Mouse (Mus musculus) CD4-positive, CD25-positive, alpha-beta regulatory T cell, adult 9 weeks (primary cell): ENCODE measurements around the gene Olfr398. TPM values are rescaled to one million over a fixed set of nuclear protein-coding genes. Genes with fewer than 3 reads are reported as not detected.

Experiments used
- polyA plus RNA-seq: library from polyadenylated mRNA; unstranded; fragments of 100-300 nt; shearing (Covaris generic); gene quantifications from one replicate; pipeline ENCODE4 v1.2.1, GENCODE M21; 2017

Olfr398 gene
- not detected for polyA plus RNA-seq

GRCm38 (mm10) chr11:73990307-73990706 is at the start of gene Olfr398:
TSS of gene Olfr398 (minus strand) at chr11:73990407.

GRCm38 (mm10) chr11:73960517-73960916 is 29.7 kb downstream of the Olfr398 start, which contains the start of gene Olfr397:
TSS of gene Olfr397 (plus strand) at chr11:73960817.

GRCm38 (mm10) chr11:73936377-73936776 is 53.8 kb downstream of the Olfr398 start, which contains the start of gene Olfr23:
TSS of gene Olfr23 (plus strand) at chr11:73936677.

Other genes with a start within 250 kb of the Olfr398 start
- gene Olfr389, start 209.7 kb downstream of the Olfr398 start, polyA plus RNA-seq, result not detected
- gene Olfr390, start 207.4 kb downstream of the Olfr398 start, polyA plus RNA-seq, result not detected
- gene Olfr391-ps, start 187.4 kb downstream of the Olfr398 start, polyA plus RNA-seq, result not detected
- gene Olfr392, start 173.4 kb downstream of the Olfr398 start, polyA plus RNA-seq, result not detected
- not detected for gene Olfr393, start 139.0 kb downstream of the Olfr398 start, polyA plus RNA-seq
- gene Olfr394, start 99.6 kb downstream of the Olfr398 start, polyA plus RNA-seq, result not detected
- gene Olfr395, start 81.1 kb downstream of the Olfr398 start, polyA plus RNA-seq, result not detected
- gene Olfr23, start 53.7 kb downstream of the Olfr398 start, polyA plus RNA-seq, result not detected
- not detected for gene Olfr397, start 29.6 kb downstream of the Olfr398 start, polyA plus RNA-seq
- gene Olfr139, start 66.1 kb upstream of the Olfr398 start, polyA plus RNA-seq, result not detected
- gene Olfr399, start 66.2 kb upstream of the Olfr398 start, polyA plus RNA-seq, result not detected
- not detected for gene Zfp616, start 79.5 kb upstream of the Olfr398 start, polyA plus RNA-seq
- not detected for gene Olfr401, start 123.3 kb upstream of the Olfr398 start, polyA plus RNA-seq
- gene Olfr402, start 163.1 kb upstream of the Olfr398 start, polyA plus RNA-seq, result not detected
- not detected for gene Olfr403, start 195.8 kb upstream of the Olfr398 start, polyA plus RNA-seq
- not detected for gene Olfr43, start 221.0 kb upstream of the Olfr398 start, polyA plus RNA-seq